Mouse (Mus musculus): Measurements from ENCODE around the gene Srcin1. TPM values are rescaled to one million over a fixed set of nuclear protein-coding genes. Genes with fewer than 3 reads are reported as not detected.
A peak's percentile ranks its signal among the peaks of the same experiment; 100 is the strongest.

The Srcin1 gene
- polyA plus RNA-seq, 1 experiment from 2014 or later, result 0.48 TPM

- WGBS, result 41% methylated on average over 5 of the region's 5 CpGs
- H3K9ac ChIP-seq, result no peak overlapping the region
Measured at GRCm38 (mm10) chr11:97509058-97509457, 66.9 kb downstream of the Srcin1 start.

GRCm38 (mm10) chr11:97508198-97508597 is 67.8 kb downstream of the Srcin1 start:
- WGBS, result 64% methylated on average over 3 of the region's 3 CpGs
- ATAC-seq (ENCODE audit: low FRiP score, low read depth), result no peak

More at GRCm38 (mm10) chr11:97509058-97509457, 66.9 kb downstream of the Srcin1 start:
- peaks cover 14% of the 10 kb centered on the region; the same call in 1 of the 2 replicates for H3K4me1 ChIP-seq
- no peak overlapping the region for H3K4me2 ChIP-seq (replicated peaks)
- no peaks in the 10 kb centered on the region for H3K36me3 ChIP-seq
- ATAC-seq (ENCODE audit: low FRiP score, low read depth), result no peak
- H3K27ac ChIP-seq, result no peak overlapping the region
- H3K9me3 ChIP-seq, result no peaks in the 10 kb centered on the region
- peaks cover 8% of the 10 kb centered on the region; the same call in 1 of the 2 replicates for H3K27me3 ChIP-seq
- H3K4me3 ChIP-seq, result no peak overlapping the region

DNA sequence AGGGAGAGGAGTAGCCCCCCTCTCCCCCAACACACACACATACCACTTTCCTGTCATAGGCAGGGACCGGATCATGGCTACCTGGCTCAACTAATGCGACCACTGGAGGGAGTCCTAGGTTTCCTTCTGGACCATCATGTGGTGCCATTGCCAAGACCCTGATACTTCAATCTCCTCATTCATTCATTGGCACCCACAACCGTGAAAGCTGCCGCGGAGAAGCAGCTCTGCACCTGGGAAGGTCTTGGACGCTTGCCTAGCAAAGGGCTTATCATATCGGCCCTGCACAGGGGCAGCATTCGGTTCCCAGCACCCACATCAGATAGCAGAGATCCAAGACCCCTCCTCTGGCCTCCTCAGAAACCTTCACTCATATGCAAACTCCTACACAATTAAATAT is 69.7 kb downstream of the Srcin1 start:
- ATAC-seq (ENCODE audit: low FRiP score, low read depth), result no peak
- no peak overlapping the region for H3K4me3 ChIP-seq
- H3K9me3 ChIP-seq, result no peaks in the 10 kb centered on the region
- peaks cover 5% of the 10 kb centered on the region for H3K36me3 ChIP-seq
- H3K4me2 ChIP-seq (replicated peaks), result no peak overlapping the region
- WGBS, result 56% methylated on average over 8 of the region's 8 CpGs
- no peak overlapping the region for H3K27ac ChIP-seq
- H3K27me3 ChIP-seq, result peaks cover 23% of the 10 kb centered on the region
- no peak overlapping the region for H3K9ac ChIP-seq
- peaks cover 18% of the 10 kb centered on the region; the same call in 1 of the 2 replicates for H3K4me1 ChIP-seq

More at GRCm38 (mm10) chr11:97508198-97508597, 67.8 kb downstream of the Srcin1 start:
- Histone ChIP-seq H3K4me3 (no peak overlapping the region), H3K4me2 (replicated peaks) (no peak overlapping the region), H3K27ac (no peak overlapping the region), H3K27me3 (peaks cover 8% of the 10 kb centered on the region; the same call in 1 of the 2 replicates), H3K4me1 (peaks cover 14% of the 10 kb centered on the region; the same call in 1 of the 2 replicates), H3K9ac (no peak overlapping the region), H3K36me3 (no peaks in the 10 kb centered on the region), H3K9me3 (no peaks in the 10 kb centered on the region)

GRCm38 (mm10) chr11:97505784-97506183 is 70.2 kb downstream of the Srcin1 start:
- peaks cover 10% of the 10 kb centered on the region for H3K36me3 ChIP-seq

DNA sequence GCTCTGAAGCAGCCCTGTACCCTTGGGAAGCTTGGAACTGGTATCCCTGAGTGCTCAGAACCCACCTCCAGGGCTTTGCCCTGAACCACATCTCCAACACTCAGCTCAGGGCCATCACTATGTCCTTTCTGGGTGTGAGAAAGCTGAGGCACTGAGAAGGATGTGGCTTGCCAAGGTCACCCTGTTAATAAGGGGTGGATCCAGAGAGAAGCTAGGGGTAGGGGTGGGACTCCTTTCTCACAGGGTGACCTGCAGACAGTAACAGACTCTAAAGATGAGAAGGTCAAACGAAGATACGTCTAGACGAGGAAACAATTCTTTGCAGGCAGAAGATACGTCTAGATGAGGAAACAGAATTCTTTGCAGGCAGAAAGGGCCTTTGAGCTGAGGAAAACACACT is 73.1 kb downstream of the Srcin1 start:
- H3K4me1 ChIP-seq, result peaks cover 24% of the 10 kb centered on the region
- 81% methylated on average over 4 of the region's 4 CpGs for WGBS

More at GRCm38 (mm10) chr11:97505784-97506183, 70.2 kb downstream of the Srcin1 start:
- WGBS, result 77% methylated on average over 4 of the region's 4 CpGs
- Histone ChIP-seq H3K27ac (no peak overlapping the region), H3K9me3 (no peaks in the 10 kb centered on the region), H3K27me3 (peaks cover 29% of the 10 kb centered on the region), H3K4me2 (replicated peaks) (no peak overlapping the region), H3K9ac (no peak overlapping the region), H3K4me3 (no peak overlapping the region), H3K4me1 (peaks cover 20% of the 10 kb centered on the region)
- no peak for ATAC-seq (ENCODE audit: low FRiP score, low read depth)

DNA sequence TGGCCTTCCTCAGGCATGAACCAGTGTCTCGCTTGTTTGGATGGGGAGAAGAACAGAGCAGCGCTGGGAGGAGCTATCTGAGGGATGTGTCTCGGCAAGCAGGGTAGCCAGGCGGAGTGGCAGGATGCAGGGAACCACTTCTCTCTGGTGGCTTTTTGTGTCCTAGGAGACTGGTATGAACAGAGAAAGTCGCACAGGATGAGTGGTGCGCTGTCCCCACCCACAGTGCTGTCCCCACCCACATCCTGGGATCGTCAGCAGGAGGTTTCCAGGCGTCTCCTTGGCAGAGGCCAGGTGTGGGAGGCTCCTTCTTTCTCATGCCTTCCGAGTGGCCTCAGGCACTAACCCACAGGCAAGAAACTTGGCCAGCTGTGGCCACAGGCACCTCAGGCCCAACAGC is 73.6 kb downstream of the Srcin1 start:
- H3K9ac ChIP-seq, result no peak overlapping the region
- no peak overlapping the region for H3K27ac ChIP-seq
- WGBS, result 42% methylated on average over 9 of the region's 9 CpGs
- no peak overlapping the region for H3K4me2 ChIP-seq (replicated peaks)
- peaks cover 55% of the 10 kb centered on the region for H3K27me3 ChIP-seq
- H3K4me1 ChIP-seq, result peaks cover 24% of the 10 kb centered on the region
- no peak overlapping the region for H3K4me3 ChIP-seq
- H3K9me3 ChIP-seq, result 0 out of 2 replicates have a peak, but pooled peaks cover 4% of the 10 kb centered on the region
- 0 out of 2 replicates have a peak, but pooled peaks have one; percentile 17 for ATAC-seq (ENCODE audit: low FRiP score, low read depth)
- peaks cover 30% of the 10 kb centered on the region for H3K36me3 ChIP-seq

More for the DNA sequence above, 73.1 kb downstream of the Srcin1 start:
- H3K27ac ChIP-seq, result no peak overlapping the region
- H3K4me3 ChIP-seq, result no peak overlapping the region
- H3K9ac ChIP-seq, result no peak overlapping the region
- no peak overlapping the region for H3K4me2 ChIP-seq (replicated peaks)
- H3K36me3 ChIP-seq, result peaks cover 25% of the 10 kb centered on the region
- H3K9me3 ChIP-seq, result no peaks in the 10 kb centered on the region
- no peak for ATAC-seq (ENCODE audit: low FRiP score, low read depth)
- H3K27me3 ChIP-seq, result peaks cover 50% of the 10 kb centered on the region

- Histone ChIP-seq H3K4me3 (peak overlapping the region; percentile 41), H3K27me3 (peaks cover 65% of the 10 kb centered on the region), H3K9ac (peak overlapping the region; percentile 58), H3K4me1 (peaks cover 24% of the 10 kb centered on the region), H3K27ac (no peak overlapping the region), H3K36me3 (peaks cover 40% of the 10 kb centered on the region), H3K9me3 (0 out of 2 replicates have a peak, but pooled peaks cover 4% of the 10 kb centered on the region), H3K4me2 (replicated peaks) (peak overlapping the region; percentile 71)
- 20% methylated on average over 51 of the region's 51 CpGs for WGBS
- ATAC-seq (ENCODE audit: low FRiP score, low read depth), result peak; percentile 42; the same call in 1 of the 2 replicates
Measured at GRCm38 (mm10) chr11:97500720-97501448, 75.1 kb downstream of the Srcin1 start.

- H3K27ac ChIP-seq, result no peak within 1 kb of the TSS
- 12% methylated on average over 66 of the region's 88 CpGs for WGBS
- H3K4me2 ChIP-seq (replicated peaks), result peak within 1 kb of the TSS; percentile 71
- peaks cover 42% of the 10 kb centered on the region for H3K36me3 ChIP-seq
- ATAC-seq (ENCODE audit: low FRiP score, low read depth), result no peak
- H3K9ac ChIP-seq, result peak within 1 kb of the TSS; percentile 58
- H3K27me3 ChIP-seq, result peaks cover 65% of the 10 kb centered on the region
- 0 out of 2 replicates have a peak, but pooled peaks cover 4% of the 10 kb centered on the region for H3K9me3 ChIP-seq
- peaks cover 24% of the 10 kb centered on the region for H3K4me1 ChIP-seq
- H3K4me3 ChIP-seq, result peak within 1 kb of the TSS; percentile 41
Measured at GRCm38 (mm10) chr11:97499865-97500719, 75.9 kb downstream of the Srcin1 start, which contains the start of gene 4933428G20Rik. TSS of gene 4933428G20Rik (minus strand) at chr11:97500340.

DNA sequence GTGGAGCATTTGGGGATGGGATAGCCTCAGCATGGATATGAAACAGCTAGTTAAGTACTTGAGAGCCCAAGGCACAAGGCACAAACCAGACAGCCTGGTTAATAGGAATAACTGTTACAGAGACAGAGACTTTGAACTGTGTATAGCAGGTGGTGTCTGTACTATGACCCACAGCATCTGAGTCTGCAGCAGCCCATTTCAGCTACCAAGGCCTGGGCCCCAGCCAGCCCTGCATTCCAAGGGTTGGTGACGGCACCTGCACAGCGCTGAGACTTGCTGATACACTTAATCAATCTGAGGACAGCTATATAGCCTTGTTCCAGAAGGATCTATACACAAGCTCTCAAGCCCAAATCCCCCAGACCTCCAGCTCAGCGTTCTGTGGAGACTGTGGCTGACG is 78.4 kb downstream of the Srcin1 start:
- H3K36me3 ChIP-seq, result peaks cover 66% of the 10 kb centered on the region
- H3K27me3 ChIP-seq, result peaks cover 61% of the 10 kb centered on the region
- H3K9ac ChIP-seq, result no peak overlapping the region
- WGBS, result 77% methylated on average over 4 of the region's 4 CpGs
- no peak for ATAC-seq (ENCODE audit: low FRiP score, low read depth)
- H3K27ac ChIP-seq, result no peak overlapping the region
- H3K4me3 ChIP-seq, result no peak overlapping the region
- H3K4me1 ChIP-seq, result peaks cover 24% of the 10 kb centered on the region
- H3K4me2 ChIP-seq (replicated peaks), result no peak overlapping the region
- 0 out of 2 replicates have a peak, but pooled peaks cover 4% of the 10 kb centered on the region for H3K9me3 ChIP-seq

DNA sequence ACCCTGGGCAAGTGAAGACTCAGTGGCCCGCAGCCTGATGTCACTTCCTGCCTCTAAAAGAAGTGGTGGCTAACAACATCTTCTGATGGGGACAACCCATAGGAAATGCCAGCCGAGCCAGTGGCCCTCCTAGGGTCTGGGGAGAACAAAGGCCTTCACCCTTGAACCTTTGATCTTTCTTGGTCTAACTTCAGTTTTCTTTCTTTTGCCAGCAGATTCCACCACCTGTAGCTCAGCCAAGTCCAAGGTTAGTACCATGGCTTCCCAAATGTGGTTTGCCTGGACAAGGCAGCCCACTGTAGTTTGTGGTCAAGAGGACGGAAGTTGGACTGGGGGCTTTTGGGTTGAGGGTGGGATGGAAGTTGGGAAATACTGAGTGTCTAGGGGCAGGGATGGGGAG is 83.2 kb downstream of the Srcin1 start:
- H3K27me3 ChIP-seq, result peaks cover 14% of the 10 kb centered on the region
- H3K9ac ChIP-seq, result no peak overlapping the region
- 89% methylated on average over 3 of the region's 3 CpGs for WGBS
- H3K9me3 ChIP-seq, result 0 out of 2 replicates have a peak, but pooled peaks cover 4% of the 10 kb centered on the region
- peaks cover 75% of the 10 kb centered on the region for H3K36me3 ChIP-seq
- H3K4me3 ChIP-seq, result no peak overlapping the region
- ATAC-seq (ENCODE audit: low FRiP score, low read depth), result no peak
- H3K4me1 ChIP-seq, result 0 out of 2 replicates have a peak, but pooled peaks cover 4% of the 10 kb centered on the region
- H3K27ac ChIP-seq, result no peak overlapping the region
- H3K4me2 ChIP-seq (replicated peaks), result no peak overlapping the region

GRCm38 (mm10) chr11:97491640-97492039 is 84.3 kb downstream of the Srcin1 start:
- H3K4me2 ChIP-seq (replicated peaks), result no peak overlapping the region
- H3K9ac ChIP-seq, result peak overlapping the region; percentile 13; the same call in 1 of the 2 replicates
- H3K27ac ChIP-seq, result no peak overlapping the region
- 0 out of 2 replicates have a peak, but pooled peaks cover 4% of the 10 kb centered on the region for H3K4me1 ChIP-seq
- H3K9me3 ChIP-seq, result no peaks in the 10 kb centered on the region
- H3K36me3 ChIP-seq, result peaks cover 74% of the 10 kb centered on the region
- WGBS, result 71% methylated on average over 10 of the region's 10 CpGs
- ATAC-seq (ENCODE audit: low FRiP score, low read depth), result no peak
- H3K27me3 ChIP-seq, result peaks cover 3% of the 10 kb centered on the region; the same call in 1 of the 2 replicates
- H3K4me3 ChIP-seq, result no peak overlapping the region
